Mouse (Mus musculus) lung, embryonic 16.5 days (tissue): ENCODE results near the gene Olfr130. TPM values are rescaled to one million over a fixed set of nuclear protein-coding genes. Genes with fewer than 3 reads are reported as not detected.

Experiments used
- ATAC-seq: fragments of 200-750 bp; cut with Nextera tagmentation; 2 replicates; pipeline ENCODE4 v1.8.0; 2017; ENCODE audit warnings: low read depth, mild to moderate bottlenecking, moderate library complexity
- H3K27ac ChIP-seq: fragments of 300-500 bp; sonication (generic); 2 replicates; pipeline ENCODE4 v1.5.1; 2014; ENCODE audit warnings: mild to moderate bottlenecking, control low read depth, low read length
- H3K27me3 ChIP-seq: fragments of 300-500 bp; sonication (generic); 2 replicates; pipeline ENCODE4 v1.6.1; 2014; ENCODE audit warnings: low read depth, low read length, mixed read lengths; ENCODE audit not compliant: control insufficient read depth, insufficient read depth
- H3K36me3 ChIP-seq: fragments of 300-500 bp; sonication (generic); 2 replicates; pipeline ENCODE4 v1.6.1; 2014; ENCODE audit warnings: low read length; ENCODE audit not compliant: control insufficient read depth, insufficient read depth
- H3K4me1 ChIP-seq: fragments of 300-500 bp; sonication (generic); replicated peaks from 2 replicates; pipeline ENCODE4 v1.6.1; 2014; ENCODE audit warnings: low read length, mixed read lengths; ENCODE audit not compliant: control insufficient read depth, insufficient read depth
- H3K4me2 ChIP-seq: fragments of 300-500 bp; sonication (generic); 2 replicates; pipeline ENCODE4 v1.6.1; 2014; ENCODE audit warnings: low read depth, low read length, control low read depth
- H3K4me3 ChIP-seq: fragments of 300-500 bp; sonication (generic); 2 replicates; pipeline ENCODE4 v1.5.1; 2014; ENCODE audit warnings: mild to moderate bottlenecking, low read length, control low read depth
- H3K9ac ChIP-seq: fragments of 300-500 bp; sonication (generic); 2 replicates; pipeline ENCODE4 v1.6.1; 2014; ENCODE audit warnings: low read length, control low read depth
- H3K9me3 ChIP-seq: fragments of 300-500 bp; sonication (generic); 2 replicates; pipeline ENCODE4 v1.6.1; 2016; ENCODE audit warnings: low read length; ENCODE audit not compliant: control insufficient read depth
- WGBS: fragments of 180-500 bp; shearing (Covaris S2); extraction: QIAGEN DNeasy Blood & Tissue Kit; methylation state at CpG from one replicate; pipeline ENCODE4 v1.1.7; 2014; 5-methylcytosine and 5-hydroxymethylcytosine counted together
- polyA plus RNA-seq: library from polyadenylated mRNA; unstranded; fragments of >200 nt; fragmentation: Nextera tagmentation; extraction: Ambion mirVana; gene quantifications from 2 replicates; pipeline ENCODE4 v1.2.1, GENCODE M21; 2015

The Olfr130 gene
- polyA plus RNA-seq = not detected in 2 replicates

DNA sequence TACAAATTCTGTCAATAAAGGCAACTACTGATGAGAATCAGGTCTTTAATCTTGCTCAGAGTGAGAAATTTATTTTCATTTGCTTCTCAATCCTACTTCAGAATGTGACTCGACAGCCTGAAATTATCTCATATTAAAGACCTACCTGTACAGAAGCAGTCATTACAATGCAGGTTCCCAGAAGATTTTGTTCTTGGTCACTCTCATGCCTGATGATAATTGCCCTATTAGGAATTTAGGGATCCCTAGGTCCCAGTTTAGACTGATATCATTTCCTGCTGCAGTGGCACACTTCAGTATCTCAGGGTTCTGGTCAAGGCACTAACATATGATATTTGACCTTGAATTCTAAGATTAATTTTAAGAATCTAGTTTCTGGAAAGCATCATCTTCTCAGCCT lies at the start of gene Olfr130:
Gene Olfr130, plus strand, starts transcription at position 301 of the 400 bp plus-strand sequence.
- no peaks in the 10 kb centered on the region for H3K27me3 ChIP-seq
- H3K4me3 ChIP-seq = no peak within 1 kb of the TSS
- H3K9ac ChIP-seq = no peak within 1 kb of the TSS
- no peaks in the 10 kb centered on the region for H3K4me1 ChIP-seq
- H3K9me3 ChIP-seq = no peaks in the 10 kb centered on the region; the same call in 1 of the 2 replicates
- H3K27ac ChIP-seq = no peak within 1 kb of the TSS
- ATAC-seq = no peak
- no peak within 1 kb of the TSS for H3K4me2 ChIP-seq
- 93% methylated on average over 1 of the region's 1 CpGs for WGBS
- no peaks in the 10 kb centered on the region for H3K36me3 ChIP-seq

DNA sequence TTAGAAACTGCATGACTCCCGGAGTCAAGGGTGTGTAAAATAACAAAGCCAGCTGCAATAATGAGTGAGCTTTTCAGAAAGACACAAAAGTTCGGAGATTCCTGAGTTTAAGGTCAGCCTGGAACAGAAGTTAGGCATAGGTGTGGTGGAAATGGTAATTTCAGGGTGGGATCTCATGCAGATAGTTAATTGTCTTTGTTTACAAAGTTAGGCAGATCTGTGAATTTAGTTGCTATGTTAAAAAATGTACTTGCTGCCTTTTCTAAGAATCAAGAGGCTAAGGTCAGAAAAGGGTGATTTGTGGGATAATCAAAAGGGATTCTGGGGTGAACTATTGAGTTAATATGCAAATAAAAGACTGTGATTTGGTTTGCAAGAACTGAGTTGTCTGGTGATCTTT lies 47.4 kb upstream of the Olfr130 start:
- WGBS = 71% methylated on average over 2 of the region's 2 CpGs
- Histone ChIP-seq H3K27ac (no peak overlapping the region), H3K4me2 (no peak overlapping the region), H3K4me1 (no peaks in the 10 kb centered on the region), H3K9me3 (peaks cover 2% of the 10 kb centered on the region; the same call in 1 of the 2 replicates), H3K9ac (no peak overlapping the region), H3K4me3 (no peak overlapping the region), H3K36me3 (no peaks in the 10 kb centered on the region), H3K27me3 (no peaks in the 10 kb centered on the region)
- ATAC-seq = no peak

DNA sequence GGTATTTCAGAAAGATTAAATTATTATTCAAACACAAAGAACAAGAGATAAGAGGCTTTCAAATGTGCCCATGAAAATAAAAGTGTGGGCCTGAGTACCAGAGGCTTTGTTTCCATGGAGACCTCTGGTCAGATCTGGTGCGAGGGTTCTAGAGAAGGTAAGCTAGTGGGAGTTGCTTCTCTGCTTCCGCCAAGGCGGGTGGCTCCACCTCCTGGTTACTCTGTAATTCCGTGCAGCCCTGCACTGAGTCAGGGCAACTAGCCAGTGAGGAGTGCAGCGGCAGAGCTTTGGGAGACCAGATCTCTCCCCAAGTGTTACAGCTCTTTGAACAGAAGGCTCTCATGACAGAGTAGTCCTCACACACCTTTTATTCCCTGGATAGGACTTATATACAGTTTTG lies 37.4 kb upstream of the Olfr130 start:
- H3K9me3 ChIP-seq = 0 out of 2 replicates have a peak, but pooled peaks cover 4% of the 10 kb centered on the region
- ATAC-seq = no peak
- H3K4me3 ChIP-seq = no peak overlapping the region
- 41% methylated on average over 5 of the region's 5 CpGs for WGBS
- no peaks in the 10 kb centered on the region for H3K27me3 ChIP-seq
- no peaks in the 10 kb centered on the region for H3K36me3 ChIP-seq
- no peak overlapping the region for H3K9ac ChIP-seq
- H3K27ac ChIP-seq = no peak overlapping the region
- H3K4me2 ChIP-seq = no peak overlapping the region
- no peaks in the 10 kb centered on the region for H3K4me1 ChIP-seq

DNA sequence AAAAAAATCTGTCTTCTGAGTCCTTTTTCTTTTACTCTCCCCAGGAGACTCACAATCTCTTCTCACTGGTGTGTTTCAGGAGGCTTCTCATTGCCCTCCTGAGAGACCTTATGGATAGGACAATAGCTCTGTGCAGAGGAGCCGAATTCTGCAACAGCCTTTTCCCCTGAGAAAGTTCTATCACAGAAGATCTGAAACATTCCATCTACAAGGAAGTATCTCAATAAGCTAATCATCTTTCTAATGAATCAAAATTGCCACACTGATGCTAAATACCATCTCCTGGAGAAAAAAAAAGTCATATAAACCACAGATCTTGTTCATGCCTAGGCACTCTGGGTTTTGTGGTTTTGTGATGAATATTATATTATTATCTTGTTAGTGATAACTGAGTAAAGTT lies 3.7 kb upstream of the Olfr130 start, which contains the start of gene Olfr129:
Gene Olfr129, minus strand, starts transcription at position 101 of the 400 bp plus-strand sequence.
- H3K9me3 ChIP-seq = no peaks in the 10 kb centered on the region; the same call in 1 of the 2 replicates
- no peak within 1 kb of the TSS for H3K27ac ChIP-seq
- H3K9ac ChIP-seq = no peak within 1 kb of the TSS
- no peak within 1 kb of the TSS for H3K4me3 ChIP-seq
- no peaks in the 10 kb centered on the region for H3K36me3 ChIP-seq
- no peak for ATAC-seq
- H3K27me3 ChIP-seq = no peaks in the 10 kb centered on the region
- 34% methylated on average over 1 of the region's 1 CpGs for WGBS
- H3K4me1 ChIP-seq = no peaks in the 10 kb centered on the region
- no peak within 1 kb of the TSS for H3K4me2 ChIP-seq

DNA sequence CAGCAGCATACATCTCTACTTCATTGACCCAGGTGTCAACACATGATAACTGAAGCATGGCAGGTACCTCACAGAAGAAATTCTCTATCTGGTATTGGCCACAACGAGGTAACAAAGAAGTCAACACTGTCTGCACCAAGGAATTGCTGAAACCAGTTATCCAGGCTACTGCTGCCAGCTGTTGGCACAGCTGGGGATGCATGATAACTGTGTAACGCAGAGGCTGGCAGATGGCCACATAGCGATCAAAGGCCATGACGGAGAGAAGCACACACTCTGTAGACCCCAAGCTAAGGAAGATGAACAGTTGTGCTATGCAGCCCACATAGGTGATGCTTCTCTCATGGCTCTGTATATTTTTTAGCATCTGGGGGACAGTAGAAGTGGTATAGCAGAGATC lies 18.6 kb downstream of the Olfr130 start:
- ATAC-seq = no peak

DNA sequence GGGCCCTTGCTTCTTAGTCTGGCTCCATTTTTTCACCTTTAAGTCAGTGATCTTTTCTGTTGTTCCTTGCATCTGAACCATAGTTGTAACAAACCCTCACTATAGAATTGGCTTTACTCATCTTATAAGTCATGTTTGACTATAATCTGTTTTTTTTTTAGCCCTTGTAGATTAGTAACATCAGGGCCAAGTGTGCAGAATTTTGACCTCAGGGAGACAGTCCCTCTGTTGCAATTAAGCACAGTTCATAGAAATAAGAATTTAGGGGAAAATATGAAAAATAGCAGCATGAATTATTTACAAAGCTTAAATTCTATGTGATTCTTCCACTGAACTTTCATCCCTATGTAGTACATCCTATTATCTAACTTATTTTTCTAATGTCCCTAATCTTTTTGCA lies 24.9 kb downstream of the Olfr130 start, which contains the start of gene Olfr131:
Gene Olfr131, minus strand, starts transcription at position 101 of the 400 bp plus-strand sequence.
- H3K4me1 ChIP-seq = no peaks in the 10 kb centered on the region
- no peaks in the 10 kb centered on the region for H3K27me3 ChIP-seq
- H3K27ac ChIP-seq = no peak within 1 kb of the TSS
- no peaks in the 10 kb centered on the region for H3K9me3 ChIP-seq
- no peak for ATAC-seq
- H3K36me3 ChIP-seq = no peaks in the 10 kb centered on the region
- no peak within 1 kb of the TSS for H3K9ac ChIP-seq
- no peak within 1 kb of the TSS for H3K4me2 ChIP-seq
- H3K4me3 ChIP-seq = no peak within 1 kb of the TSS

More for the DNA sequence above, 18.6 kb downstream of the Olfr130 start:
- no peak overlapping the region for H3K4me2 ChIP-seq
- H3K27me3 ChIP-seq = no peaks in the 10 kb centered on the region
- H3K9ac ChIP-seq = no peak overlapping the region
- no peaks in the 10 kb centered on the region for H3K4me1 ChIP-seq
- no peaks in the 10 kb centered on the region for H3K36me3 ChIP-seq
- no peaks in the 10 kb centered on the region; the same call in 1 of the 2 replicates for H3K9me3 ChIP-seq
- no peak overlapping the region for H3K4me3 ChIP-seq
- H3K27ac ChIP-seq = no peak overlapping the region
- WGBS = 78% methylated on average over 4 of the region's 4 CpGs

Other genes with a start within 250 kb of the Olfr130 start
- gene Olfr125, start 231.0 kb upstream of the Olfr130 start, polyA plus RNA-seq = not detected in 2 replicates
- gene Olfr126, start 216.4 kb upstream of the Olfr130 start, polyA plus RNA-seq = not detected in 2 replicates
- gene Olfr127, start 163.5 kb upstream of the Olfr130 start, polyA plus RNA-seq = not detected in 2 replicates
- not detected in 2 replicates for gene Olfr128, start 143.4 kb upstream of the Olfr130 start, polyA plus RNA-seq
- not detected in 2 replicates for gene Olfr761, start 110.8 kb upstream of the Olfr130 start, polyA plus RNA-seq
- not detected in 2 replicates for gene Olfr129, start 3.8 kb upstream of the Olfr130 start, polyA plus RNA-seq
- not detected in 2 replicates for gene Olfr131, start 24.8 kb downstream of the Olfr130 start, polyA plus RNA-seq
- gene Olfr132, start 70.6 kb downstream of the Olfr130 start, polyA plus RNA-seq = not detected in 2 replicates
- not detected in 2 replicates for gene Olfr133, start 81.4 kb downstream of the Olfr130 start, polyA plus RNA-seq
- not detected in 2 replicates for gene Olfr134, start 107.5 kb downstream of the Olfr130 start, polyA plus RNA-seq
- not detected in 2 replicates for gene Olfr135, start 140.4 kb downstream of the Olfr130 start, polyA plus RNA-seq
- gene Olfr138, start 197.1 kb downstream of the Olfr130 start, polyA plus RNA-seq = not detected in 2 replicates
- not detected in 2 replicates for gene Olfr137, start 243.6 kb downstream of the Olfr130 start, polyA plus RNA-seq